Mouse (Mus musculus) limb, embryonic 12.5 days (tissue): ENCODE measurements around the gene Pacs2. TPM values are rescaled to one million over a fixed set of nuclear protein-coding genes. Genes with fewer than 3 reads are reported as not detected.

ENCODE experiments used
- ATAC-seq: fragments of 200-750 bp; cut with Nextera tagmentation; 2 replicates; pipeline ENCODE4 v1.8.0; 2017; ENCODE audit warnings: low read depth, moderate TSS enrichment; ENCODE audit not compliant: insufficient number of reproducible peaks, insufficient read depth, low FRiP score, low TSS enrichment
- H3K27ac ChIP-seq: fragments of 300-500 bp; sonication (generic); 2 replicates; pipeline ENCODE4 v1.5.1; 2016; ENCODE audit warnings: mild to moderate bottlenecking, moderate library complexity
- H3K27me3 ChIP-seq: fragments of 300-500 bp; sonication (generic); 2 replicates; pipeline ENCODE4 v1.6.1; 2016; ENCODE audit warnings: mild to moderate bottlenecking, moderate library complexity
- H3K36me3 ChIP-seq: fragments of 300-500 bp; sonication (generic); 2 replicates; pipeline ENCODE4 v1.6.1; 2016; ENCODE audit warnings: mild to moderate bottlenecking, moderate library complexity
- H3K4me1 ChIP-seq: fragments of 300-500 bp; sonication (generic); replicated peaks from 2 replicates; pipeline ENCODE4 v1.6.1; 2016
- H3K4me2 ChIP-seq: fragments of 300-500 bp; sonication (generic); 2 replicates; pipeline ENCODE4 v1.6.1; 2016; ENCODE audit warnings: mild to moderate bottlenecking, moderate library complexity
- H3K4me3 ChIP-seq: fragments of 300-500 bp; sonication (generic); replicated peaks from 2 replicates; pipeline ENCODE4 v1.5.1; 2016; ENCODE audit warnings: mild to moderate bottlenecking
- H3K9ac ChIP-seq: fragments of 300-500 bp; sonication (generic); replicated peaks from 2 replicates; pipeline ENCODE4 v1.6.1; 2016; ENCODE audit warnings: mild to moderate bottlenecking, moderate library complexity
- H3K9me3 ChIP-seq: fragments of 300-500 bp; sonication (generic); 2 replicates; pipeline ENCODE4 v1.6.1; 2016; ENCODE audit warnings: mild to moderate bottlenecking, moderate library complexity
- WGBS: fragments of 180-500 bp; shearing (Covaris S2); methylation state at CpG from one replicate; pipeline ENCODE4 v1.1.7; 2016; 5-methylcytosine and 5-hydroxymethylcytosine counted together
- polyA plus RNA-seq: library from polyadenylated mRNA; unstranded; fragments of >200 nt; fragmentation: Nextera tagmentation; extraction: Ambion mirVana; gene quantifications from 2 replicates; pipeline ENCODE4 v1.2.1, GENCODE M21; 2016

Pacs2 gene
- polyA plus RNA-seq, 1 experiment from 2014 or later: 15.8 TPM

GRCm38 (mm10) chr12:113089107-113089506 lies 74.8 kb downstream of the Pacs2 start:
- Histone ChIP-seq H3K9ac (no peak overlapping the region), H3K4me2 (no peak overlapping the region), H3K4me1 (no peaks in the 10 kb centered on the region), H3K27me3 (peaks cover 4% of the 10 kb centered on the region), H3K9me3 (no peaks in the 10 kb centered on the region), H3K4me3 (no peak overlapping the region), H3K36me3 (no peaks in the 10 kb centered on the region), H3K27ac (no peak overlapping the region)
- ATAC-seq: no peak
- WGBS: 87% methylated on average over 6 of the region's 6 CpGs

DNA sequence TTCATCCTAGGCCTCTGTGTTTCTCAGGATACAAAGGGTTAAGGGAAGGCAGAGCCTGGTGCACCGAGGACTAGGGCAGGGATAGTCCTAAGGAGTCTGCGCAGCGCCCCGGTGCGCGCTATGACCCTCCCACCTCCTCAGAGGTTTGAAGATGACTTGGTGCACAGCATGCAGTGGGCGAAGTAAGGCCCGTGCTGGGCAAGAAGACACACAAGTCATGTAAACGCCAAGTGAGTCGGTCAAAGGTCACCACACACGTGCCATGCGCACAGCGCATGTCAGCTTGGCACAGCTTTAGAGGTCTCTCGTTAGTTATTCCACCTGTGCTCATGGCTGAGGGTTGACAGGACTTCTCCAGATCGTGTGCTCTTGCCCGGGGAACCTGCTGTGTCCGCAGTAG lies 75.7 kb downstream of the Pacs2 start:
- no peaks in the 10 kb centered on the region for H3K4me1 ChIP-seq
- H3K27ac ChIP-seq: no peak overlapping the region
- H3K27me3 ChIP-seq: peaks cover 4% of the 10 kb centered on the region
- H3K4me3 ChIP-seq: no peak overlapping the region
- H3K4me2 ChIP-seq: no peak overlapping the region
- H3K9ac ChIP-seq: no peak overlapping the region
- WGBS: 86% methylated on average over 17 of the region's 17 CpGs
- no peaks in the 10 kb centered on the region for H3K36me3 ChIP-seq
- H3K9me3 ChIP-seq: no peaks in the 10 kb centered on the region
- ATAC-seq: no peak

- Histone ChIP-seq H3K27ac (no peak overlapping the region), H3K9me3 (no peaks in the 10 kb centered on the region), H3K36me3 (peaks cover 14% of the 10 kb centered on the region), H3K4me1 (peaks cover 31% of the 10 kb centered on the region), H3K4me2 (peak overlapping the region; percentile 80), H3K27me3 (no peaks in the 10 kb centered on the region), H3K4me3 (peak overlapping the region; percentile 99; the same call in 1 of the 2 replicates), H3K9ac (no peak overlapping the region)
- ATAC-seq: no peak
- WGBS: 87% methylated on average over 5 of the region's 5 CpGs
These were observed 82.7 kb downstream of the Pacs2 start for GRCm38 (mm10) chr12:113097040-113097439.

DNA sequence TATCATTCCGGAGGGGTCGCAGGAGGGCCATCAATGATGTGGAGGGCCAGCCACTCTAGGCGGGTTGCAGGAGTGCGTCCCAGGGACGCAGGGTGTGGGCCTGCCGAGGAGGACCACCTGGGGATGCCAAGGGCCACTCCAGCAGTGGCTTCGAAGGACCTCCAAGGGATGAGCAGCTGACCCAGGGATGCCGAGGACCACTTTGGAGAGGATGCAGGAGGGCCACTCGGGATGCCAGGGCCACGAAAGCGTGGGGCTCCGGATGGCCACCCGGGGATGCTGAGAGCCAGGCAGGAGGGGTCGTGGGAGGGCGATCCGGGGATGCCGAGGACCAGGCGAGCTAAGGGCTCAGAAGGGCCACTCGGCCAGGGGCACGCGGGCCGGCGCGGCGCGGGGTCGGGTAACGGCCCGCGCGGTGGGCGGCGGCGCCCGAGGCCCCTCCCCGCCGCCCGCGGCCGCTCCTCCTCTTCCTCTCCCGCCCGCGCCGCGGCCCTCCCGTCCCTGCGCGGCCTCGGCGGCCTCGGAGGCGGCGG lies 83.5 kb downstream of the Pacs2 start, which contains the start of gene Mta1:
Gene Mta1, plus strand, starts transcription at position 530 of the 533 bp plus-strand sequence.
- peak; percentile 44; the same call in 1 of the 2 replicates for ATAC-seq
- H3K9me3 ChIP-seq: no peaks in the 10 kb centered on the region
- H3K4me1 ChIP-seq: peaks cover 31% of the 10 kb centered on the region
- H3K4me3 ChIP-seq: peak within 1 kb of the TSS; percentile 99
- H3K27ac ChIP-seq: peak within 1 kb of the TSS; percentile 91
- 3% methylated on average over 19 of the region's 53 CpGs for WGBS
- peaks cover 17% of the 10 kb centered on the region for H3K36me3 ChIP-seq
- no peaks in the 10 kb centered on the region for H3K27me3 ChIP-seq
- H3K4me2 ChIP-seq: peak within 1 kb of the TSS; percentile 95
- peak within 1 kb of the TSS; percentile 100 for H3K9ac ChIP-seq

- H3K4me1 ChIP-seq: peaks cover 31% of the 10 kb centered on the region
- ATAC-seq: peak; percentile 37
- no peaks in the 10 kb centered on the region for H3K27me3 ChIP-seq
- 2% methylated on average over 41 of the region's 60 CpGs for WGBS
- no peaks in the 10 kb centered on the region for H3K9me3 ChIP-seq
- peak overlapping the region; percentile 91 for H3K27ac ChIP-seq
- H3K4me3 ChIP-seq: peak overlapping the region; percentile 99
- H3K9ac ChIP-seq: peak overlapping the region; percentile 100
- H3K4me2 ChIP-seq: peak overlapping the region; percentile 95
- peaks cover 23% of the 10 kb centered on the region for H3K36me3 ChIP-seq
These were observed 84.3 kb downstream of the Pacs2 start for GRCm38 (mm10) chr12:113098530-113099151.

GRCm38 (mm10) chr12:113099470-113100237 lies 85.3 kb downstream of the Pacs2 start:
- Histone ChIP-seq H3K9me3 (no peaks in the 10 kb centered on the region), H3K4me3 (peak overlapping the region; percentile 99), H3K36me3 (peaks cover 33% of the 10 kb centered on the region), H3K4me1 (peaks cover 31% of the 10 kb centered on the region), H3K9ac (peak overlapping the region; percentile 100), H3K27ac (peak overlapping the region; percentile 91), H3K4me2 (peak overlapping the region; percentile 95), H3K27me3 (no peaks in the 10 kb centered on the region)
- 27% methylated on average over 6 of the region's 6 CpGs for WGBS
- ATAC-seq: no peak

DNA sequence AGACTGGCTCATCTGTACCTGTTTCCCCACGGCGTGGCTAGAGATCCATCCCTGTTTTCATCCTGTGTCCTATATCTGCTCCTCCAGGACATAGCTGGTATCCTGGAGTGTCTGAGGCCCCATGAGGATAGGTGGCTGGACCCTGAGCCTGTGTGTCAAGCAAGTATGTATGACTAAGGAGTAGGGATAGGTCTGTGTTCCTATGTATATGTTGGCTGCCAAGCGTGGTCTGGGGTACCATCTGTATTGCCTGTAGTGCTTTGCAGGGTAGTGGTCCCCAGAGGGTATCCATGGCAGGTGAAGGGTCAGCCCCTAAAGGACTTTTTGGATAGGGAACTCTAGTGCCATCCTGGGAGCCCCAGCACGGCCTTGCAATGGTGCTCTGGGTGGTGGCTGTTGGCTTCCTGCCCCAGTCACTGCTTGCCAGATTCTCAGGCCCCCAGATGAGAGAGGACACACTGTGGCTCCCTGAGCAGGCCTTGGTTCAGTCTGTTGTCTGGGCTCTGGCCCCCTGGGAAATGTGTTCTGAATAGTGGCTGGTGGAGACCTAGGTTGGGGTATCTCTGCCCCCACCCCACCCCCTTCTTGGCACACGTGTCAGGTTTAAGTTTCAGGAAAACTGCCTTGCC lies 86.3 kb downstream of the Pacs2 start:
- no peak for ATAC-seq
- H3K27me3 ChIP-seq: no peaks in the 10 kb centered on the region
- peak overlapping the region; percentile 4; the same call in 1 of the 2 replicates for H3K9ac ChIP-seq
- peak overlapping the region; percentile 37; the same call in 1 of the 2 replicates for H3K27ac ChIP-seq
- H3K4me2 ChIP-seq: peak overlapping the region; percentile 95; the same call in 1 of the 2 replicates
- no peaks in the 10 kb centered on the region for H3K9me3 ChIP-seq
- H3K36me3 ChIP-seq: peaks cover 43% of the 10 kb centered on the region
- peaks cover 31% of the 10 kb centered on the region for H3K4me1 ChIP-seq
- peak overlapping the region; percentile 99; the same call in 1 of the 2 replicates for H3K4me3 ChIP-seq
- WGBS: 84% methylated on average over 5 of the region's 5 CpGs

GRCm38 (mm10) chr12:113101251-113101960 lies 87.1 kb downstream of the Pacs2 start:
- no peak overlapping the region; the same call in 1 of the 2 replicates for H3K4me2 ChIP-seq
- H3K9me3 ChIP-seq: no peaks in the 10 kb centered on the region
- H3K27ac ChIP-seq: peak overlapping the region; percentile 37; the same call in 1 of the 2 replicates
- ATAC-seq: no peak
- H3K36me3 ChIP-seq: peaks cover 46% of the 10 kb centered on the region
- 90% methylated on average over 9 of the region's 9 CpGs for WGBS
- H3K9ac ChIP-seq: no peak overlapping the region
- H3K4me1 ChIP-seq: peaks cover 31% of the 10 kb centered on the region
- no peak overlapping the region for H3K4me3 ChIP-seq
- H3K27me3 ChIP-seq: no peaks in the 10 kb centered on the region

GRCm38 (mm10) chr12:113102461-113102860 lies 88.2 kb downstream of the Pacs2 start:
- H3K27me3 ChIP-seq: no peaks in the 10 kb centered on the region
- H3K4me3 ChIP-seq: no peak overlapping the region
- ATAC-seq: no peak
- H3K27ac ChIP-seq: no peak overlapping the region
- H3K4me1 ChIP-seq: peaks cover 25% of the 10 kb centered on the region
- H3K4me2 ChIP-seq: no peak overlapping the region
- H3K9me3 ChIP-seq: no peaks in the 10 kb centered on the region
- 69% methylated on average over 6 of the region's 6 CpGs for WGBS
- no peak overlapping the region for H3K9ac ChIP-seq
- peaks cover 53% of the 10 kb centered on the region for H3K36me3 ChIP-seq

GRCm38 (mm10) chr12:113103846-113104451 lies 89.6 kb downstream of the Pacs2 start:
- H3K9me3 ChIP-seq: no peaks in the 10 kb centered on the region
- peaks cover 53% of the 10 kb centered on the region for H3K36me3 ChIP-seq
- H3K4me2 ChIP-seq: no peak overlapping the region
- H3K4me3 ChIP-seq: no peak overlapping the region
- no peak overlapping the region for H3K27ac ChIP-seq
- WGBS: 84% methylated on average over 8 of the region's 8 CpGs
- no peak for ATAC-seq
- no peaks in the 10 kb centered on the region for H3K27me3 ChIP-seq
- no peak overlapping the region for H3K9ac ChIP-seq
- H3K4me1 ChIP-seq: peaks cover 31% of the 10 kb centered on the region
